Mouse (Mus musculus) spleen, adult 2 months (tissue): ENCODE results near the gene Osm.

Source experiments
- CTCF ChIP-seq: fragments of 200-500 bp; IDR thresholded peaks from 2 replicates; pipeline ENCODE4 v1.5.1; 2011; ENCODE audit warnings: mild to moderate bottlenecking, inconsistent platforms; ENCODE audit not compliant: insufficient read depth, insufficient read length, insufficient replicate concordance; ENCODE audit errors: extremely low read depth
- POLR2A ChIP-seq: fragments of 200-500 bp; IDR thresholded peaks from 2 replicates; pipeline ENCODE4 v1.6.1; 2011; ENCODE audit warnings: low read depth, low read length, inconsistent platforms

DNA sequence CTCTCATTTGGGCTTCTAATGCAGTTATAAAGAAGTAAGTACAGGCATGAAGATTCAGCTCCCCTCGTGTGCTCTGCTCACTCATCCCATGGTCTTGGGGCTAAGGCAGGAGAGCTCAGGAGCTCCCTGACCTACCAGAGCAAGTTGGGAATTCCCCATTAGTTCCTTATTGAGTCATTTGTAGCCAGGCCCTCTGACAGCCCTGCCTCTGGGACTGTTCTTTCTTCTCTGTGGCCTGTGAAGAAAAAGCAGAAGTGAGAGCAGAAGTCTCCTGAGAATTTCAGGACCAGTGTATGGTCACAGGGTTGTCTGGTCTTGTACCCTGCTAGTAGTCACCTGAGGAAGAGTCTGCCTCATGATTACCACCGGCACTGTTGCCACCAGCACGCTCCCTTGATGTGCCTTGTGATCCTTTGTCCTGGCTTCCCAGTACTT lies 40.6 kb upstream of the Osm start:
- TF ChIP-seq CTCF (no peak), POLR2A (no peak)
